Mouse (Mus musculus) stomach, postnatal 0 days (tissue): ENCODE measurements at regions not wholly inside any gene's neighbourhood (a gene's known extent, or its start where the extent isn't known, plus 50 kb on each side); places are given as distances from the start of the nearest gene placed in this dataset.

Experiments used
- ATAC-seq: fragments of 200-750 bp; cut with Nextera tagmentation; 2 replicates; pipeline ENCODE4 v1.8.0; 2017; ENCODE audit not compliant: low FRiP score, low TSS enrichment
- DNase-seq: peaks from one replicate; pipeline ENCODE4 v3.0.0-alpha.2; 2016; ENCODE audit warnings: low spot score
- H3K27ac ChIP-seq: fragments of 300-500 bp; sonication (generic); replicated peaks from 2 replicates; pipeline ENCODE4 v1.5.1; 2014; ENCODE audit warnings: mild to moderate bottlenecking, control low read depth
- H3K27me3 ChIP-seq: fragments of 300-500 bp; sonication (generic); 2 replicates; pipeline ENCODE4 v1.6.1; 2014; ENCODE audit warnings: low read length; ENCODE audit not compliant: control insufficient read depth, insufficient read depth
- H3K36me3 ChIP-seq: fragments of 300-500 bp; sonication (generic); 2 replicates; pipeline ENCODE4 v1.6.1; 2014; ENCODE audit warnings: low read length, mixed read lengths; ENCODE audit not compliant: control insufficient read depth, insufficient read depth
- H3K4me1 ChIP-seq: fragments of 300-500 bp; sonication (generic); replicated peaks from 2 replicates; pipeline ENCODE4 v1.6.1; 2014; ENCODE audit warnings: antibody characterized with exemption; ENCODE audit not compliant: control insufficient read depth, insufficient read depth
- H3K4me2 ChIP-seq: fragments of 300-500 bp; sonication (generic); replicated peaks from 2 replicates; pipeline ENCODE4 v1.6.1; 2014; ENCODE audit warnings: low read depth, mild to moderate bottlenecking, control low read depth, moderate library complexity
- H3K4me3 ChIP-seq: fragments of 300-500 bp; sonication (generic); 2 replicates; pipeline ENCODE4 v1.5.1; 2014; ENCODE audit warnings: low read depth, low read length, control low read depth
- H3K9ac ChIP-seq: fragments of 300-500 bp; sonication (generic); 2 replicates; pipeline ENCODE4 v1.6.1; 2014; ENCODE audit warnings: mild to moderate bottlenecking, low read length, control low read depth, mixed read lengths
- H3K9me3 ChIP-seq: fragments of 300-500 bp; sonication (generic); 2 replicates; pipeline ENCODE4 v1.6.1; 2016; ENCODE audit warnings: low read length; ENCODE audit not compliant: control insufficient read depth
- CTCF ChIP-seq: IDR thresholded peaks from 2 replicates; pipeline ENCODE4 v1.5.1; 2016; ENCODE audit warnings: antibody characterized with exemption, low read depth, mild to moderate bottlenecking, moderate library complexity
- EP300 ChIP-seq: optimal IDR thresholded peaks from 2 replicates; pipeline ENCODE3; 2016; ENCODE audit warnings: antibody characterized with exemption
- WGBS: fragments of 180-500 bp; shearing (Covaris S2); extraction: QIAGEN DNeasy Blood & Tissue Kit; methylation state at CpG from one replicate; pipeline ENCODE4 v1.1.7; 2014; 5-methylcytosine and 5-hydroxymethylcytosine counted together

DNA sequence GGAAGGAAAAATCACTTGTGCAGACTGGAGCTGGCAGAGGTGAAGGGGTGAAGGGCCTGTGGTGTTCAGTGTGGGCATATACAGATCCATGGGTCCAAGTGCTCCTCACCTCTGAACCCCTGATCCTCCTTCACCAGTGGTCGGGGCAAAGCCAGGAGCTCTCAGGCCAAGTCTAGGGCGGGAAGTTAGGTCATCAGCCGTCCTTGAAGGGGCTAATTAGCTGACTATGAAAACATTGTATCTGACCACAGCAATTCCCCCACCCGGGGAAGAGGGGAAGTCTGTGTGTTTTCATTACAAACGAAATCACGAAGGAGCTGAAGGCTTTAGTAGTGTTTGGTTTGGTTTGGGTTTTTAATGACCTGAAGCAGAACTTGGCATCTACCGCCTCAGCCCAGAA, 95.5 kb upstream of the Irx3 start:
- TF ChIP-seq CTCF (no peak), EP300 (no peak)
- Histone ChIP-seq H3K9me3 (no peaks in the 10 kb centered on the region), H3K27me3 (no peaks in the 10 kb centered on the region), H3K9ac (no peak overlapping the region), H3K4me1 (no peaks in the 10 kb centered on the region), H3K4me3 (no peak overlapping the region), H3K4me2 (no peak overlapping the region), H3K27ac (no peak overlapping the region), H3K36me3 (no peaks in the 10 kb centered on the region)
- no peak for ATAC-seq
- DNase-seq, result no peak
- WGBS, result 41% methylated on average over 7 of the region's 7 CpGs

DNA sequence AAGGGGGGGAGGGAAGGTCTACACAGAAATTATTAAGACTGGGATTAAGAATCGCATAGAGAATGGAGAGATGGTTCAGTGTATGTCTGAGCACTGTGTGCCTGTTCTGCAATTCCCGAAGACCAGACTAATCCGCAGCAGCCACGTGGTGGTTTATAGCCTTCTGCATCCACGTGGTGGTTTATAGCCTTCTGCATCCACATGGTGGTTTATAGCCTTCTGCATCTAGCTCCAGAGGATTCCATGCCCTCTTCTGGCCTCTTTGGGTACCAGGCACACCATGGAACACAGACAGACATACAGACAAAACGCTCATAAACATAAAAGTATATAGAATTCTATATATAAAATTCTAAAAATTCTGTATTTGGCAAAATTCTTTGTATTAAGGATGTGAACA, 94.1 kb upstream of the Irx3 start:
- Histone ChIP-seq H3K4me1 (no peaks in the 10 kb centered on the region), H3K4me3 (no peak overlapping the region), H3K27me3 (no peaks in the 10 kb centered on the region), H3K4me2 (no peak overlapping the region), H3K9ac (no peak overlapping the region), H3K9me3 (no peaks in the 10 kb centered on the region), H3K27ac (no peak overlapping the region), H3K36me3 (no peaks in the 10 kb centered on the region)
- ATAC-seq (no peak), DNase-seq (no peak)
- TF ChIP-seq CTCF (peak; percentile 12; the same call in 1 of the 2 replicates), EP300 (no peak)
- 73% methylated on average over 6 of the region's 6 CpGs for WGBS

DNA sequence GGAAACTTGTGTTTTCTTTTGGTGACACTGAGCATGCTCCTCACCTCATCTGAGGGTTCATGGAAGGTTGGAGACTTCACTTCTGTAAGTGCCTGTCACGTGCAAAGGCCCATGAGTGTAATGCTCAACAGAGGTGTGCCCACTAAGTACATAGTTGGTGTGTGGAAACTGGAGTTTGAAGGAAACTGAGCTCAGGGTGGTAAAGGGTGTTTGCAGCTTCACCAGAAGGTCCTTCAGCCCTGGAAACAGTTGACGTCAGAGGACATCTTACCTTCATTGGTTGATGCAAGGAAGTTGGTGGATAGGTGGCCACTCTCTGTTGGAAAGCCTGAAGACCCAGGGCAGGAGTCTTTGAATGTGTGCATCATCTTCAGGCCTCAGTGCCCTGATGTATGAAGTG, 83.0 kb upstream of the Irx3 start:
- TF ChIP-seq CTCF (no peak), EP300 (no peak)
- H3K27ac ChIP-seq, result no peak overlapping the region
- 54% methylated on average over 2 of the region's 2 CpGs for WGBS
- no peak overlapping the region for H3K9ac ChIP-seq
- H3K4me1 ChIP-seq, result no peaks in the 10 kb centered on the region
- DNase-seq (no peak), ATAC-seq (no peak)
- H3K36me3 ChIP-seq, result no peaks in the 10 kb centered on the region
- H3K9me3 ChIP-seq, result no peaks in the 10 kb centered on the region
- no peak overlapping the region for H3K4me2 ChIP-seq
- H3K4me3 ChIP-seq, result no peak overlapping the region
- H3K27me3 ChIP-seq, result no peaks in the 10 kb centered on the region

DNA sequence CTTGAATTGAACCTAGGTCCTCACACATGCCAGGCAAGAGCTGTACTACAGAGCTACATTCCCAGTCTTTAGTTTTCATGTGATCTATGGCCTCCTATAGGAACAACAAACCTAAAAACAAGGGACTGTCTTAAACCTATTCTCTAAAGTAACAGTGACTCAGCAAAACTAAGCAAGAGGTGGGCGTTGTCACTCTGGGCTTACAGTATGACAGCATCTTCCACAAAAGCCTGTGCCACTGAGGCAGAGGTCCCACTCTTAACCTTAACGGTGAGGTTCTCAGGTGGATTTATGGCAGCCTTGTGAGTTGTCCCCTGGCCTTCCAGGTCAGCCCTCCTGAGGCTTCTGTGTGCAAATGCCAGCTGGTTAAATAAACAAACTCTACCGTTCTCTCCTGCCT, 82.5 kb upstream of the Irx3 start:
- H3K27me3 ChIP-seq, result no peaks in the 10 kb centered on the region
- H3K36me3 ChIP-seq, result no peaks in the 10 kb centered on the region
- H3K9me3 ChIP-seq, result no peaks in the 10 kb centered on the region
- H3K9ac ChIP-seq, result no peak overlapping the region
- H3K4me1 ChIP-seq, result no peaks in the 10 kb centered on the region
- 35% methylated on average over 3 of the region's 3 CpGs for WGBS
- no peak overlapping the region for H3K4me3 ChIP-seq
- no peak overlapping the region for H3K27ac ChIP-seq
- TF ChIP-seq EP300 (no peak), CTCF (no peak)
- ATAC-seq (no peak), DNase-seq (no peak)
- no peak overlapping the region for H3K4me2 ChIP-seq

DNA sequence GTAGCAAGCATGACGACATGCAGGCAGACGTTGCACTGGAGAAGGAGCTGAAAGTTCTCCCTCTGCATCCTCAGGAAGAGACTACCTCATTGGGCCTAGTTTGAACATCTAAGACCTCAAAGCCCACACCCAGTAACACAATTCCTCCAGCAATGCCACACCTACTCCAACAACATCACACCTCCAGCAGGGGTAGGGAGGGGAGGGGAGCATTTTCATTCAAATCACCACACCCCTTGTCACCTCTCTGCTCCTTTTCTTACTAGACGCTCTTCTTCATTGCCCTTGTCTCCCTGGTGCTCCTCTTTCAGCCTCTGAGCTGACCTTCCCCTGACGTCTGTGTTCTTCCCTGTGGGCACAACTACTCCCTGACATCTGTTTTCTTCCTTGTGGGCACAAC, 81.1 kb upstream of the Irx3 start:
- ATAC-seq, result no peak
- Histone ChIP-seq H3K4me3 (no peak overlapping the region), H3K9me3 (no peaks in the 10 kb centered on the region), H3K27me3 (no peaks in the 10 kb centered on the region), H3K9ac (no peak overlapping the region), H3K27ac (no peak overlapping the region), H3K36me3 (no peaks in the 10 kb centered on the region), H3K4me2 (no peak overlapping the region), H3K4me1 (no peaks in the 10 kb centered on the region)
- TF ChIP-seq EP300 (no peak), CTCF (no peak)
- 65% methylated on average over 4 of the region's 4 CpGs for WGBS
- no peak for DNase-seq

DNA sequence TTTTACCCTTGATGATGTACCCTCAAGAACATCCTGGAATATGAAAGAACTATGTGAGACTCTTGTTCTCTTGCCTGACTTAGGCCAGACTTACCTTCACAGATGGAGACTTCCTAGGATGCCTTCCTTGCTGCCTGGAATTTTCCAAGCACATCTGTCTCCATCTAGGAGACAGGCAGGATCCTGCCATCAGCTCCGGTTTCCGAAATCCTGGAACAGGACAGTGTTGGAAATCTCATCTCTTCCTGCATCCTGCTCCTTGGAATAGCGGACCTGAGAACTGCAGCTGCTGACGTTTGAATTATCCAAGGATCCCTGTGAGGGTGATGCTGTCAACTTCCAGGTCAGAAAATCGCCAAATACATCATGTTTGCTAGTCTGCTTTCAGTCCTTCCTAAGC, 77.0 kb upstream of the Irx3 start:
- H3K9me3 ChIP-seq, result no peaks in the 10 kb centered on the region
- no peak overlapping the region for H3K4me2 ChIP-seq
- H3K4me1 ChIP-seq, result no peaks in the 10 kb centered on the region
- no peak overlapping the region for H3K27ac ChIP-seq
- TF ChIP-seq EP300 (no peak), CTCF (no peak)
- WGBS, result 71% methylated on average over 5 of the region's 5 CpGs
- ATAC-seq (no peak), DNase-seq (no peak)
- H3K36me3 ChIP-seq, result no peaks in the 10 kb centered on the region
- H3K9ac ChIP-seq, result no peak overlapping the region
- H3K4me3 ChIP-seq, result no peak overlapping the region
- no peaks in the 10 kb centered on the region; the same call in 1 of the 2 replicates for H3K27me3 ChIP-seq
